Mouse (Mus musculus) ovary, postnatal 36 days (tissue): Measurements from ENCODE around the gene Sfxn5.

Experiments used
- DNase-seq: peaks from one replicate; pipeline ENCODE4 v3.0.0; 2022; ENCODE audit warnings: low spot score, mixed read lengths

Gene Sfxn5

GRCm38 (mm10) chr6:85364439-85364838 lies 31.2 kb upstream of the Sfxn5 start:
- no peak for DNase-seq

GRCm38 (mm10) chr6:85363906-85364260 lies 30.7 kb upstream of the Sfxn5 start:
- DNase-seq = no peak

- DNase-seq = no peak
Observed at GRCm38 (mm10) chr6:85363231-85363905, 30.1 kb upstream of the Sfxn5 start.

- no peak for DNase-seq
Observed at GRCm38 (mm10) chr6:85362610-85363009, 29.4 kb upstream of the Sfxn5 start.

GRCm38 (mm10) chr6:85360311-85360710 lies 27.1 kb upstream of the Sfxn5 start:
- DNase-seq = no peak

- DNase-seq = no peak
Observed at GRCm38 (mm10) chr6:85358877-85359276, 25.7 kb upstream of the Sfxn5 start.

- no peak for DNase-seq
Observed at GRCm38 (mm10) chr6:85356682-85357465, 23.7 kb upstream of the Sfxn5 start.

GRCm38 (mm10) chr6:85355753-85356152 lies 22.5 kb upstream of the Sfxn5 start:
- DNase-seq = no peak

- no peak for DNase-seq
Observed at GRCm38 (mm10) chr6:85354709-85355108, 21.5 kb upstream of the Sfxn5 start.

GRCm38 (mm10) chr6:85353706-85354105 lies 20.5 kb upstream of the Sfxn5 start:
- DNase-seq = no peak

GRCm38 (mm10) chr6:85350157-85350556 lies 16.9 kb upstream of the Sfxn5 start:
- no peak for DNase-seq

- no peak for DNase-seq
Observed at GRCm38 (mm10) chr6:85349246-85349645, 16.0 kb upstream of the Sfxn5 start.

GRCm38 (mm10) chr6:85348133-85348532 lies 14.9 kb upstream of the Sfxn5 start:
- no peak for DNase-seq

GRCm38 (mm10) chr6:85346028-85346634 lies 12.9 kb upstream of the Sfxn5 start:
- DNase-seq = peak; percentile 73

GRCm38 (mm10) chr6:85344929-85345328 lies 11.7 kb upstream of the Sfxn5 start:
- DNase-seq = no peak

- DNase-seq = no peak
Observed at GRCm38 (mm10) chr6:85343027-85343426, 9.8 kb upstream of the Sfxn5 start.

GRCm38 (mm10) chr6:85341814-85342501 lies 8.7 kb upstream of the Sfxn5 start:
- no peak for DNase-seq

- DNase-seq = no peak
Observed at GRCm38 (mm10) chr6:85340184-85340583, 7.0 kb upstream of the Sfxn5 start.

GRCm38 (mm10) chr6:85339273-85339901 lies 6.2 kb upstream of the Sfxn5 start:
- DNase-seq = no peak

GRCm38 (mm10) chr6:85336944-85337343 lies 3.7 kb upstream of the Sfxn5 start:
- DNase-seq = no peak

GRCm38 (mm10) chr6:85335352-85335751 lies 2.1 kb upstream of the Sfxn5 start:
- no peak for DNase-seq

GRCm38 (mm10) chr6:85334851-85335250 lies 1.6 kb upstream of the Sfxn5 start:
- DNase-seq = no peak
